Mouse (Mus musculus) left cerebral cortex, postnatal 14 days (tissue): ENCODE data around the gene Pfn3. TPM values are rescaled to one million over a fixed set of nuclear protein-coding genes. Genes with fewer than 3 reads are reported as not detected.

ENCODE experiments used
- microRNA-seq, 2 experiments: library from miRNA; unstranded; fragments of <30 nt; microRNA quantifications; one replicate each; pipeline ENCODE4 v1.2.0; 2022
- total RNA-seq, 2 experiments: library from RNA; stranded (reverse); gene quantifications; 2 replicates each; pipeline ENCODE4 v1.2.3; 2021

Pfn3 gene
- total RNA-seq, 2 experiments from 2014 or later = 0.70 TPM; not detected in 1

Small RNA genes lying within 50 kb of the gene (microRNA-seq; reads per million reads assigned to microRNA genes)
- 2.1 to 3.4 reads per million in 2 experiments for gene Mir6943

Other genes with a start within 250 kb of the Pfn3 start
- 100 to 1,000 TPM; 135 to 140 TPM for gene Nsd1, start 205.4 kb downstream of the Pfn3 start, total RNA-seq
- 100 to 1,000 TPM; 161 to 168 TPM for gene Prelid1, start 94.7 kb downstream of the Pfn3 start, total RNA-seq
- 10 to 100 TPM; 73.7 to 74.0 TPM for gene Rab24, start 93.3 kb downstream of the Pfn3 start, total RNA-seq
- gene Mxd3, start 85.4 kb downstream of the Pfn3 start, total RNA-seq = 1 to 10 TPM; 1.2 to 1.6 TPM
- 10 to 100 TPM; 47.5 to 51.0 TPM for gene Lman2, start 52.4 kb downstream of the Pfn3 start, total RNA-seq
- gene Rgs14, start 45.5 kb downstream of the Pfn3 start, total RNA-seq = 10 to 100 TPM; 33.3 to 35.4 TPM
- gene Slc34a1, start 17.0 kb downstream of the Pfn3 start, total RNA-seq = under 1 TPM in 1 of 2 experiments, not detected in 1; 0.72 TPM
- gene F12, start 11.6 kb upstream of the Pfn3 start, total RNA-seq = under 1 TPM in 1 of 2 experiments, not detected in 1; 0.30 TPM
- gene Grk6, start 29.8 kb upstream of the Pfn3 start, total RNA-seq = 10 to 100 TPM; 67.5 to 67.8 TPM
- 100 to 1,000 TPM in 1 of 2 experiments, 10 to 100 TPM in 1; 98.9 to 104 TPM for gene Prr7, start 49.0 kb upstream of the Pfn3 start, total RNA-seq
- gene Dbn1, start 72.9 kb upstream of the Pfn3 start, total RNA-seq = 100 to 1,000 TPM; 326 to 327 TPM
- gene Pdlim7, start 98.4 kb upstream of the Pfn3 start, total RNA-seq = 10 to 100 TPM; 66.0 to 79.4 TPM
- 1 to 10 TPM; 6.2 to 7.9 TPM for gene Dok3, start 114.1 kb upstream of the Pfn3 start, total RNA-seq
- gene Ddx41, start 121.4 kb upstream of the Pfn3 start, total RNA-seq = 10 to 100 TPM; 47.5 to 50.9 TPM
- gene Fam193b, start 155.9 kb upstream of the Pfn3 start, total RNA-seq = 10 to 100 TPM; 62.8 to 71.1 TPM
- gene Tmed9, start 158.5 kb upstream of the Pfn3 start, total RNA-seq = 100 to 1,000 TPM; 117 to 123 TPM
- 10 to 100 TPM; 22.6 to 23.3 TPM for gene B4galt7, start 184.7 kb upstream of the Pfn3 start, total RNA-seq
- gene Caml, start 207.8 kb upstream of the Pfn3 start, total RNA-seq = 10 to 100 TPM; 41.2 to 49.3 TPM
- 10 to 100 TPM; 37.8 to 44.3 TPM for gene Ddx46, start 219.8 kb upstream of the Pfn3 start, total RNA-seq